8 mouse cellular contexts compared by ENCODE assay signal in genomic region chr7:41500151-41500934, GRCm38 (mm10). TPM values are rescaled to one million over a fixed set of nuclear protein-coding genes. Genes with fewer than 3 reads are reported as not detected.
DNase-seq lines count a peak whose midpoint lies in the region; ATAC-seq and TF ChIP-seq lines count a peak whose summit lies in the region.

No protein-coding gene starts in this region.

- peak overlapping the region; percentile 76 for H3K27ac ChIP-seq in MEL (ENCODE audit: control insufficient read depth, low read depth, low read length)
- no peak overlapping the region for H3K27ac ChIP-seq in hindbrain, embryonic 14.5 days

- H3K27me3 ChIP-seq in MEL (ENCODE audit: control insufficient read depth in 1 of 2, insufficient read depth in 2 of 2, low read length in 2 of 2) = no peaks in the 10 kb centered on the region
- no peaks in the 10 kb centered on the region for H3K27me3 ChIP-seq in hindbrain, embryonic 14.5 days (ENCODE audit: control insufficient read depth, insufficient read depth, low read length)

- DNase-seq in MEL (ENCODE audit: low read depth, low spot score) = peak; percentile 82
- DNase-seq in c-Kit-positive CD71-positive TER-119-positive erythroid progenitor cells, embryonic 14.5 days (ENCODE audit: low spot score) = peak; percentile 57
- peak; percentile 52 for DNase-seq in hindbrain, embryonic 14.5 days (ENCODE audit: low spot score)
- peak; percentile 56 to 60 for DNase-seq in layer of hippocampus, postnatal 36 days
- DNase-seq in lung, postnatal 36 days = peak; percentile 92
- DNase-seq in retina, postnatal 1 day = peak; percentile 62
- DNase-seq in thymus, postnatal 4 days = peak; percentile 71

- no peak for TF ChIP-seq RAD21 in MEL (IDR thresholded peaks at IDR 0.05; ENCODE audit: low read depth, low read length)

- H3K4me2 ChIP-seq in hindbrain, embryonic 14.5 days (replicated peaks) = peak overlapping the region; percentile 86

- H3K9ac ChIP-seq in MEL (ENCODE audit: control insufficient read depth, low read depth, low read length, poor library complexity, severe bottlenecking) = peak overlapping the region; percentile 77
- H3K9ac ChIP-seq in hindbrain, embryonic 14.5 days = peak overlapping the region; percentile 59

- H3K9me3 ChIP-seq in MEL (replicated peaks; ENCODE audit: insufficient read depth, low read length) = no peaks in the 10 kb centered on the region
- H3K9me3 ChIP-seq in hindbrain, embryonic 14.5 days (ENCODE audit: control insufficient read depth, low read length) = no peaks in the 10 kb centered on the region

- TF ChIP-seq POLR2A in MEL (IDR thresholded peaks at IDR 0.05; ENCODE audit: control insufficient read depth in 1 of 2, insufficient read depth in 1 of 2, low read depth in 1 of 2, low read length in 2 of 2, poor library complexity in 1 of 2) = no peak

- WGBS in hindbrain, embryonic 14.5 days = 22% methylated on average over 22 of the region's 22 CpGs

- H3K4me3 ChIP-seq in MEL (ENCODE audit: control insufficient read depth in 1 of 2, insufficient read depth in 1 of 2, low read depth in 2 of 2, low read length in 2 of 2) = peak overlapping the region; percentile 76 to 87
- peak overlapping the region; percentile 47 for H3K4me3 ChIP-seq in hindbrain, embryonic 14.5 days (replicated peaks; ENCODE audit: low read length)

- H3K36me3 ChIP-seq in MEL (ENCODE audit: control insufficient read depth in 1 of 2, insufficient read depth in 2 of 2, low read length in 2 of 2) = 0 out of 4 replicates have a peak, but pooled peaks cover 0 to 2% of the 10 kb centered on the region in 2 experiments
- H3K36me3 ChIP-seq in hindbrain, embryonic 14.5 days (replicated peaks; ENCODE audit: control insufficient read depth, insufficient read depth) = no peaks in the 10 kb centered on the region

- ATAC-seq in frontal cortex, adult (ENCODE audit: low TSS enrichment) = peak; percentile 50
- ATAC-seq in hindbrain, embryonic 14.5 days (ENCODE audit: low FRiP score) = peak; percentile 1; the same call in 1 of the 2 replicates

- TF ChIP-seq EP300 in MEL (IDR thresholded peaks at IDR 0.05; ENCODE audit: low read depth in 1 of 2, low read length in 2 of 2) = no peak

- no peaks in the 10 kb centered on the region for H3K4me1 ChIP-seq in MEL (ENCODE audit: control insufficient read depth in 1 of 2, insufficient read depth in 2 of 2, low read length in 2 of 2)
- no peaks in the 10 kb centered on the region for H3K4me1 ChIP-seq in hindbrain, embryonic 14.5 days (replicated peaks; ENCODE audit: control insufficient read depth, insufficient read depth, low read length)

- TF ChIP-seq CTCF in MEL (IDR thresholded peaks at IDR 0.05 in 2 of 3, conservative IDR thresholded peaks at IDR 0.05 in 1 of 3; ENCODE audit: control insufficient read depth in 1 of 3, insufficient read depth in 1 of 3, low read depth in 2 of 3, low read length in 3 of 3, poor library complexity in 1 of 3, severe bottlenecking in 1 of 3) = peak; percentile 25 to 52 (median 36); a peak in 5 of 6 replicates

- peaks cover 1% of the 10 kb centered on the region; the same call in 1 of the 2 replicates for H3K79me2 ChIP-seq in MEL (ENCODE audit: control insufficient read depth, insufficient read depth, low read length, poor library complexity)

TF ChIP-seq in MEL, 35 proteins besides CTCF, POLR2A, EP300 and RAD21:
- peak; percentile 29; the same call in 1 of the 2 replicates for TF ChIP-seq NELFE (IDR thresholded peaks at IDR 0.05; ENCODE audit: low read depth, low read length)
- TF ChIP-seq SMC3 (IDR thresholded peaks at IDR 0.05; ENCODE audit: low read depth, low read length) = peak; percentile 30
- TF ChIP-seq MAFK (IDR thresholded peaks at IDR 0.05; ENCODE audit: borderline replicate concordance, low read depth, low read length) = no peak
- peak; percentile 4; the same call in 1 of the 2 replicates for TF ChIP-seq SIN3A (IDR thresholded peaks at IDR 0.05; ENCODE audit: low read length)

RNA-seq across cellular contexts. Expression of gene AW146154, which starts 0.7 kb away (rescaled TPM):
- total RNA-seq in MEL (2012; rRNA removed) = 3.5 and 3.9 TPM in 2 replicates
- 100 to 1,000 TPM in 1 of 2 experiments, 1 to 10 TPM in 1; 2.4 to 227 TPM for polyA plus RNA-seq in MEL (2012; ENCODE audit: insufficient read depth in 1 of 2, insufficient read length in 2 of 2, low read depth in 1 of 2, low replicate concordance in 2 of 2, missing spikeins in 1 of 2)
- polyA plus RNA-seq in hindbrain, embryonic 14.5 days (2014; fragmentation: Nextera tagmentation; extraction: Ambion mirVana) = 3.6 and 5.4 TPM in 2 replicates
- total RNA-seq in layer of hippocampus, postnatal 36 days (2021) = 10 to 100 TPM in 1 of 2 experiments, 1 to 10 TPM in 1; 8.6 to 11.1 TPM

RNA-seq across cellular contexts. Expression of gene Gm20449, which starts 1.1 kb away (rescaled TPM):
- total RNA-seq in MEL (2012; rRNA removed) = not detected in 2 replicates
- polyA plus RNA-seq in MEL (2012; ENCODE audit: insufficient read depth in 1 of 2, insufficient read length in 2 of 2, low read depth in 1 of 2, low replicate concordance in 2 of 2, missing spikeins in 1 of 2) = not detected
- 0.16 and 0.17 TPM in 2 replicates for polyA plus RNA-seq in hindbrain, embryonic 14.5 days (2014; fragmentation: Nextera tagmentation; extraction: Ambion mirVana)
- under 1 TPM; 0.17 to 0.33 TPM for total RNA-seq in layer of hippocampus, postnatal 36 days (2021)

RNA-seq across cellular contexts. Expression of gene Vmn2r57, which starts 51.8 kb away (rescaled TPM):
- total RNA-seq in MEL (2012; rRNA removed) = under 0.01 and 0.03 TPM in 2 replicates
- polyA plus RNA-seq in MEL (2012; ENCODE audit: insufficient read depth in 1 of 2, insufficient read length in 2 of 2, low read depth in 1 of 2, low replicate concordance in 2 of 2, missing spikeins in 1 of 2) = not detected
- 0.51 and 0.68 TPM in 2 replicates for polyA plus RNA-seq in hindbrain, embryonic 14.5 days (2014; fragmentation: Nextera tagmentation; extraction: Ambion mirVana)
- total RNA-seq in layer of hippocampus, postnatal 36 days (2021) = under 1 TPM; 0.35 TPM
